ENCODE assay signal across 8 mouse cellular contexts in the genomic region with DNA sequence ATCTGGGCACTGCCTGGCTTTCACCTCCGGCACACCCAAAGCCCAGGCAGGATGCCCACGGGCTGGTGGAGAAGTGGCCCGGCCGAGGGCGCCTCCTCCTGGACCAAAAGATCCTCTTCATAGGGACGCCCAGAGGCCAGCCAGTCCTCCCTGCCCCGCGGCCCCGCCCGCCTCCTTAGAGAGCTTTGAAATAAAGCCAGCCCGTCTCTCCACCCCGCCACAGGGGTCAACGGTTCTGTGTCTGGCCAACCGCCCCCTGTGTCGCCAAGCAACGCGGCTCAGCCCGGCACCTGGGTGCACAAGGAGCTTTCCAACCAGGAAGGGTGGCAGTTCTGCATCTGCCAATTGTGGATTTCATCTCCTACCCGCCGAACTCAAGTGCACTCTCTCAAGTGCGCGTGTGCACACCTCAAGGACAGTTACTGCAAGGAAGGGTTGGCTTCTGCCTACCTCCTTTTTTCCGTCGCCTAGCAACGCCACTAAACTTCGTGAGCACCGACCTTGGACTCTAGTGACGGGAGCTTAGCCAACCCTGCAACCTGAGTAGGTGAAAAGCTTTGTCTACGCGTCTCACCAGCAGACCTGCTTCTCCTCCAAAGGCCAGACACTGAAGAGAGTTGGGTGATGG. TPM values are rescaled to one million over a fixed set of nuclear protein-coding genes. Genes with fewer than 3 reads are reported as not detected.
DNase-seq lines count a peak whose midpoint lies in the region; ATAC-seq and TF ChIP-seq lines count a peak whose summit lies in the region.
"Had no signal": no experiment of that assay in that cellular context is flagged by ENCODE, and none has a peak within 500 bp of the region (broad histone marks: within the 10 kb centered on the region; RNA-seq: fewer than 3 reads in every experiment).

A gene (plus strand): TSS at position 56 of the 628 bp plus-strand sequence.

- DNase-seq in adrenal gland, adult 2 months: peak; percentile 82
- DNase-seq in cerebellum, postnatal 25 days: peak; percentile 57 to 73
- peak; percentile 75 for DNase-seq in gastrocnemius, postnatal 14 days
- peak; percentile 68 for DNase-seq in induced T-regulatory cell, adult 2 months (ENCODE audit: low read depth)

- peak within 1 kb of the TSS; percentile 45 for H3K4me3 ChIP-seq in limb, embryonic 12.5 days (replicated peaks)
- peak within 1 kb of the TSS; percentile 43 for H3K4me3 ChIP-seq in midbrain, embryonic 12.5 days
- H3K4me3 ChIP-seq in small intestine, adult 2 months (ENCODE audit: low read depth, low read length): peak within 1 kb of the TSS; percentile 57

- no peak within 1 kb of the TSS for H3K27ac ChIP-seq in limb, embryonic 12.5 days
- H3K27ac ChIP-seq in midbrain, embryonic 12.5 days (replicated peaks): no peak within 1 kb of the TSS
- H3K27ac ChIP-seq in small intestine, adult 2 months (ENCODE audit: insufficient read depth, low read depth, low read length): peak within 1 kb of the TSS; percentile 85

- H3K4me2 ChIP-seq in limb, embryonic 12.5 days: peak within 1 kb of the TSS; percentile 81
- peak within 1 kb of the TSS; percentile 81 for H3K4me2 ChIP-seq in midbrain, embryonic 12.5 days (replicated peaks)

- WGBS in limb, embryonic 12.5 days: 2% methylated on average over 30 of the region's 30 CpGs
- 2% methylated on average over 30 of the region's 30 CpGs for WGBS in midbrain, embryonic 12.5 days
- WGBS in small intestine, adult 2 months: 1% methylated on average over 30 of the region's 30 CpGs

- 0 out of 2 replicates have a peak within 1 kb of the TSS, but pooled peaks have one; percentile 54 for H3K9ac ChIP-seq in limb, embryonic 12.5 days (replicated peaks)
- H3K9ac ChIP-seq in midbrain, embryonic 12.5 days (replicated peaks): peak within 1 kb of the TSS; percentile 44; the same call in 1 of the 2 replicates

- peak; percentile 31; the same call in 1 of the 2 replicates for TF ChIP-seq POLR2A in small intestine, adult 2 months (IDR thresholded peaks at IDR 0.05; ENCODE audit: low read depth, low read length)

- peak; percentile 59 for TF ChIP-seq CTCF in small intestine, adult 2 months (IDR thresholded peaks at IDR 0.05; ENCODE audit: extremely low read depth, insufficient read length, insufficient replicate concordance, low read depth, low read length)

- H3K36me3 ChIP-seq in limb, embryonic 12.5 days: no peaks in the 10 kb centered on the region
- no peaks in the 10 kb centered on the region for H3K36me3 ChIP-seq in midbrain, embryonic 12.5 days
- no peaks in the 10 kb centered on the region for H3K36me3 ChIP-seq in small intestine, adult 2 months (ENCODE audit: control insufficient read depth, insufficient read depth, low read length)

- peak; percentile 80 for ATAC-seq in limb, embryonic 12.5 days (ENCODE audit: insufficient number of reproducible peaks, insufficient read depth, low FRiP score, low TSS enrichment, low read depth)
- ATAC-seq in midbrain, embryonic 12.5 days (ENCODE audit: low FRiP score, low read depth): peak; percentile 91

- H3K27me3 ChIP-seq in limb, embryonic 12.5 days: peaks cover 12% of the 10 kb centered on the region
- H3K27me3 ChIP-seq in midbrain, embryonic 12.5 days: peaks cover 7% of the 10 kb centered on the region; the same call in 1 of the 2 replicates
- no peaks in the 10 kb centered on the region for H3K27me3 ChIP-seq in small intestine, adult 2 months (ENCODE audit: control insufficient read depth, insufficient read depth, low read length)

- no peaks in the 10 kb centered on the region for H3K9me3 ChIP-seq in limb, embryonic 12.5 days
- H3K9me3 ChIP-seq in midbrain, embryonic 12.5 days: no peaks in the 10 kb centered on the region

- peaks cover 11% of the 10 kb centered on the region for H3K4me1 ChIP-seq in limb, embryonic 12.5 days (replicated peaks)
- peaks cover 10% of the 10 kb centered on the region for H3K4me1 ChIP-seq in midbrain, embryonic 12.5 days
- peaks cover 7% of the 10 kb centered on the region for H3K4me1 ChIP-seq in small intestine, adult 2 months (ENCODE audit: control insufficient read depth, insufficient read depth, insufficient read length, low read length)

- intact Hi-C loops in gastrocnemius, postnatal 14 days (cut with DNase I; ENCODE audit: low total_unique reads): no loop called here

RNA-seq across cellular contexts. Expression of the gene that starts here (rescaled TPM):
- total RNA-seq in adrenal gland, adult 2 months (2021): not detected
- polyA plus RNA-seq in adrenal gland, adult 2 months (2012; rRNA removed): not detected in 2 replicates
- not detected for total RNA-seq in gastrocnemius, postnatal 14 days (2021)
- not detected in 2 replicates for polyA plus RNA-seq in limb, embryonic 12.5 days (2016; fragmentation: Nextera tagmentation; extraction: Ambion mirVana)
- not detected in 2 replicates for polyA plus RNA-seq in midbrain, embryonic 12.5 days (2016; fragmentation: Nextera tagmentation; extraction: Ambion mirVana)
- 0.61 TPM in 1 of 2 replicates, not detected in the other for polyA plus RNA-seq in small intestine, adult 2 months (2012; rRNA removed)
- total RNA-seq: left cerebral cortex, postnatal 25 days had no signal

Comparison
In these comparisons a context has a peak if more than half of its experiments do, and no peak if none do; other contexts are left out.
1. Peak in DNase-seq in adrenal gland, adult 2 months; RNA of the gene not detected or under 1 TPM.
2. Peak in DNase-seq in gastrocnemius, postnatal 14 days; RNA of the gene not detected or under 1 TPM.
3. Peak in ATAC-seq, H3K4me3 ChIP-seq, H3K9ac ChIP-seq and H3K4me2 ChIP-seq in limb, embryonic 12.5 days; RNA of the gene not detected or under 1 TPM.
4. Peak in ATAC-seq, H3K4me3 ChIP-seq, H3K9ac ChIP-seq and H3K4me2 ChIP-seq in midbrain, embryonic 12.5 days; RNA of the gene not detected or under 1 TPM.